Mouse (Mus musculus) olfactory bulb, adult 2 months (tissue): ENCODE results near the gene Ccdc88c. TPM values are rescaled to one million over a fixed set of nuclear protein-coding genes. Genes with fewer than 3 reads are reported as not detected.
A peak's percentile ranks its signal among the peaks of the same experiment; 100 is the strongest.

ENCODE experiments used
- H3K27ac ChIP-seq: fragments of 200-500 bp; 2 replicates; pipeline ENCODE4 v1.5.1; 2012; ENCODE audit warnings: low read depth, low read length; ENCODE audit not compliant: insufficient read depth
- H3K4me1 ChIP-seq: fragments of 200-500 bp; 2 replicates; pipeline ENCODE4 v1.6.1; 2012; ENCODE audit warnings: low read length; ENCODE audit not compliant: control insufficient read depth, insufficient read depth
- H3K4me3 ChIP-seq: fragments of 200-500 bp; 2 replicates; pipeline ENCODE4 v1.5.1; 2012; ENCODE audit warnings: mild to moderate bottlenecking, low read depth, low read length, moderate library complexity; ENCODE audit not compliant: insufficient read depth
- CTCF ChIP-seq: fragments of 200-500 bp; IDR thresholded peaks from 2 replicates; pipeline ENCODE4 v1.5.1; 2012; ENCODE audit warnings: low read depth, mild to moderate bottlenecking, low read length, moderate library complexity; ENCODE audit not compliant: insufficient read depth
- POLR2A ChIP-seq: fragments of 200-500 bp; IDR thresholded peaks from 2 replicates; pipeline ENCODE4 v1.6.1; 2012; ENCODE audit warnings: mild to moderate bottlenecking, low read depth, low read length, moderate library complexity; ENCODE audit not compliant: insufficient read depth
- WGBS: fragments of 180-500 bp; shearing (Covaris S2); methylation state at CpG from one replicate; pipeline ENCODE4 v1.1.7; 2018; 5-methylcytosine and 5-hydroxymethylcytosine counted together
- polyA plus RNA-seq: library from polyadenylated mRNA; stranded (reverse); fragments of >200 nt; gene quantifications from 2 replicates; pipeline ENCODE4 v1.2.4, GENCODE M21; 2012; ENCODE audit warnings: low replicate concordance; ENCODE audit not compliant: missing spikeins, insufficient read depth, insufficient read length

The Ccdc88c gene
- polyA plus RNA-seq, 1 experiment: 56.2 TPM

DNA sequence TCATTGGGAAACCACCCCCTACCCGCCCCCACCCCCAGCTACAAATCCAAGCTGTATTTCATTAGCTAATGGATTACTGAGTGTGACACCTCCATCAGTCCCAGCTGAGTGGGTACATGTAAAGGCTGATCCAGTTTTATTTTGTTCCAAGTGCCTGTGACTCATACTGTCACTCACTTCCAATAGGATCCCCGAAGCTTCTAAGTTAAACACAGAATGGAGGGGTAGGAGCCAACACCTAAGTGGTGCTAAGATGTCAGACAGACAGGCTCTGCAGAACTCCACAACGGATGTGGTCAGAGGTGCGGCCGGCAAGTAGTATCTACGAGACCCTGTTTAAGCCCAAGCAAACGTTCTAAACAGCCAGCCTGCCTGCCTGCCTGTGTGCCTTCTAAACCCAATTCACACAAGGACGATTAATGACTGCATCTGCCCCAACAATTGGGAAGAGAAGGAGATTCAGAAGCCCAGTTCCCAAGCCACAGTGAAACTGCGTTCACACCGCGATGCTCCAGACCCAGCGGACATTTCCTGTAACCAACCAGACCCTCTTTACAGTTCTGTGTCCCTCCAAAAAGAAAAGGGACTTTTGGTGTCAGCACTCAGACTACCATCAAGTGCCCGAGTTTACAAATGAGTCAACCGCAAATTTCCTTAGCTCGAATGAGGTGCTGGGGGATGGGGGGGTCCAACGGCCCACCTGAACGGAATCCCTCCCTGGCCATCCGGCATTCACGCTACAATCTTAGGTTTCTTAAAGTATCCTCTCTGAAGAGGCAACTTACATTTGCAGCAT lies 1.2 kb downstream of the Ccdc88c start:
- Histone ChIP-seq H3K4me1 (peaks cover 25% of the 10 kb centered on the region), H3K4me3 (peak overlapping the region; percentile 55), H3K27ac (no peak overlapping the region)
- WGBS: 7% methylated on average over 19 of the region's 19 CpGs
- TF ChIP-seq CTCF: no peak
- no peak for TF ChIP-seq POLR2A

DNA sequence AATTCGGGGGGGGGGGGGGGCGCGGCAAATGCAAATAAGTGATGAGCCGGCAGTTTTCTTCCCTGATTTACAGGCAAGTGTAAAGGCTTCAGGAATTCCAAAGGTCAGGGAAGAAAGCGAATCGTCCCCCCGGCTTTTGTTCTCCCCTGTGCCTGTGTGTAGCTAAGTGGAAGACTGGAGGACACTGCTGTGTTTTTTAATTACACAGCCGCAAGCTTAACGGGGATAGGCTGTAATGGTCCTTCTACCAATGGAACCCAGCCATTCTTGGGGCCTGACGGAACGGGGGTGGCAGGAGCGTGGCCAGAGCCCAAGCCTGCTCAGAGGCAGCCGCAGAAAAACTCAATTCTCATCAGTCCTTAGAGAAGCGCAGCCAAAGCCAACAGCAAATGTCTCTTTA lies 1.9 kb downstream of the Ccdc88c start:
- 10% methylated on average over 14 of the region's 14 CpGs for WGBS
- Histone ChIP-seq H3K4me3 (no peak overlapping the region), H3K27ac (no peak overlapping the region)

DNA sequence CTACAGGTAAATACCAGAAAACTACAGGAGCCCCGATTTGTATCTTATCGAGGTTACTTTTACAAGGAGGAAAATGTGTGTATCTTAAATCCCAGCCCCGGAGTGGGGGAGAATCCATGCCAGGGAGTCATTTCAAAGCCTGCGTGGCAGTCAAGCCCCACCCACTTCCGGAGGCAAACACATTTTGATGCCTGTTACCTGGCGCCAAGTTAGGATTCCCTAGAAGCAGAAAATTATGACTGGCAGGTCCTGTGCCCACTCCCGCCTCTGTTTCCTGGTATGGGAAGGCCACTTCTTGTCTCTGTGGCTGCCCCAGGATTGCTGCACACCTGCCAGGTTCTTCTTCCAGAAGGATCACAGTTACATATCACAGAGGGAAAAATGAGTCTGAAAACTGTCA lies 2.3 kb downstream of the Ccdc88c start:
- H3K27ac ChIP-seq: no peak overlapping the region
- WGBS: 53% methylated on average over 7 of the region's 7 CpGs
- TF ChIP-seq CTCF (no peak), POLR2A (no peak)
- peaks cover 25% of the 10 kb centered on the region for H3K4me1 ChIP-seq
- H3K4me3 ChIP-seq: no peak overlapping the region

More for the DNA sequence above, 1.9 kb downstream of the Ccdc88c start:
- peaks cover 25% of the 10 kb centered on the region for H3K4me1 ChIP-seq
- TF ChIP-seq CTCF (no peak), POLR2A (no peak)

DNA sequence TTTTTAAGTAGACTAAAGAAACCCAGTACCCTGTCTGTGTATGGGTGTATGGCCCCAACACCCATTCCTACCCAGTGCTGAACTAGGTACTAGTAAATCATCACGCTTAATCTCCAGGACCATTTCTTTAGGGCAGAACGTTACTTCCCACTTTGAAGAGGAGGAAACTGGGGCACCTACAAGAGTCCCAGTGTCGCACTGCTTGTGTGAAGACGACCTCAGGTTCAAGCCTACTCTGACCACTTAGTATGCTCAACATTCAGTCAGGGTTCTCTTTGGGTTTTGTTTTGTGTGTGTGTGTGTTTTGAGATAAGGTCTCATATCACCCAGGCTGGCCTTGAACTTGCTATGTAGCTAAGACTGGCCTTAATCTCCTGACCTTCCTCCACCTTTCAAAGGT lies 2.8 kb downstream of the Ccdc88c start:
- H3K4me1 ChIP-seq: peaks cover 25% of the 10 kb centered on the region
- TF ChIP-seq POLR2A (no peak), CTCF (no peak)
- WGBS: 94% methylated on average over 4 of the region's 4 CpGs
- H3K4me3 ChIP-seq: no peak overlapping the region
- no peak overlapping the region for H3K27ac ChIP-seq

DNA sequence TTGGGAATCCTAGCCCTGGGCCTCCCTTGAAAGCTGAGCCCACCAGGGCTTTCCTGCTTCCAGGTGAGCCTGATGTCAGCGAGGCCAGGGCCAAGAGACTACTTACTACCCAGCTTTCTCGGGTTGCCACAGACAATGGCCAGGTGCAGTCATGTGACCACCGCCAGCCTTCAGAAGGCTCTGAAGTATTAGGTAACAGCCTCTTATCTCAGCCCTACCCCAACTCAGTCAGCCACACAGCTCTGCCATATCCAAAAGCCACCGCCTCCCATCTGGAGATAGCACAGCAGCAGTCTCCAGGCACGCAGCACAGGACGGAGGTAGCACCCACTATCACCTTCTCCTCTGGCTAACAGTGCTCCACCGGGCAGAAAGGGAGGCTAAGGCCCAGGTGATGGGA lies 3.5 kb downstream of the Ccdc88c start:
- 84% methylated on average over 7 of the region's 7 CpGs for WGBS
- Histone ChIP-seq H3K4me1 (peaks cover 25% of the 10 kb centered on the region), H3K4me3 (no peak overlapping the region), H3K27ac (no peak overlapping the region)
- no peak for TF ChIP-seq POLR2A

DNA sequence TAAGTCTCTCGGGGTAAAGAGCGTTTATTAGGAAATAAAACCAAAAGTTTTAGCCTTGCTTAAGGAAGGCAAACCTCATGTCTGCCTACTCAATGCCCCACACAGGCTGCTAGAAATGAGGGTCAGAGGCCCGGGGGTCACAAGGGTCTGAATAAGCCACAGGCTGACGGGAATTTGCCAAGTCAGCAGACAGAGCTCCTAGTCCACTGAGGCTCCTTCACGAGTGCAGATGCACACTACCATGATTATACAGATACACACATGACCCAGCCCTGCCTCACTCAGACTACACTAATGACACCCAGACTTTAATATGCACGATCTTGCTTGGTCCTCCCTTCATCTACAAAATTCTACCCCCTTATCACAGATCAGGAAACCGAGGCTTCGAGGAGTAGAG lies 4.0 kb downstream of the Ccdc88c start:
- WGBS: 33% methylated on average over 8 of the region's 8 CpGs
- no peak overlapping the region for H3K27ac ChIP-seq
- no peak overlapping the region for H3K4me3 ChIP-seq
- TF ChIP-seq POLR2A (no peak), CTCF (no peak)
- H3K4me1 ChIP-seq: peaks cover 28% of the 10 kb centered on the region

DNA sequence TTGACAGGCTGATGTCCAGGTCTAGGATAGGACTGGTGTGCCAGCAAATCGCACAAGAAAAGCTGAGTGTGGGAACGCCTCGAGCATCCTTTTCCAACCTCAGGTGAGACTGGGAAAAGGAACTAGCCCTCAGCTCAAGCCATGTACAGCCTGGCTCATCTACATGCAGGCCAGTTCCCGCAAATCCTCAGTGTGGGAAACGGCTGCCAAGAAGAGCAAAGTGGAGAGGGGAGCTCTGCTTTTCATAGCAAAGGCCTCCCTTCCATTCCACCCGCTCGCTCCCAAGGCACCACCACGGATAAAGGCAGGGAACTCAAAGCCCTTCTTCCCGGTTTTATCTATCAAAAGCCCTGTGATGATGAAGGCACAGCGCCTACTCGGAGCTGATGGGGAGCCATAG lies 5.7 kb downstream of the Ccdc88c start:
- H3K27ac ChIP-seq: no peak overlapping the region
- WGBS: 84% methylated on average over 11 of the region's 11 CpGs
- TF ChIP-seq CTCF (no peak), POLR2A (no peak)
- no peak overlapping the region for H3K4me3 ChIP-seq
- H3K4me1 ChIP-seq: peaks cover 28% of the 10 kb centered on the region

DNA sequence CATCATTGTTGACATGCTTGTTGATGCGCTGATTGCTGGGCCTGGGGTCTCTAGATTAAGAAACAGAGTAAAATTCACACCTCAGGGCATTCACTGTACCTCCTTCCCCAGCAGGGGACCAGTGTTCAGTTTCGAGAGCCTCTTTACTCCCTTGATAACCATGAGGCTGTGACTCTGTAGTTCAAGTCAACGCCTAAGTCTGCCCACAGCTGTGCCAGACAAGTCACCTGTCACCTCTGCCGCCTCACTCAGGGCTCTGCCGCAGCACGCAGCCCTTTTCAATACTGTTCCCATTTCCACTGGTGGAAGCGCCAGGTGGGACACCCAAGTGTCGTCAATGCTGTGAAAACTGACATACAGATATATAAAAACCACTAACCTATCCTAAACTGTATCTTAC lies 6.5 kb downstream of the Ccdc88c start:
- TF ChIP-seq CTCF (no peak), POLR2A (no peak)
- WGBS: 95% methylated on average over 8 of the region's 8 CpGs
- H3K27ac ChIP-seq: no peak overlapping the region
- no peak overlapping the region for H3K4me3 ChIP-seq
- H3K4me1 ChIP-seq: peaks cover 28% of the 10 kb centered on the region

DNA sequence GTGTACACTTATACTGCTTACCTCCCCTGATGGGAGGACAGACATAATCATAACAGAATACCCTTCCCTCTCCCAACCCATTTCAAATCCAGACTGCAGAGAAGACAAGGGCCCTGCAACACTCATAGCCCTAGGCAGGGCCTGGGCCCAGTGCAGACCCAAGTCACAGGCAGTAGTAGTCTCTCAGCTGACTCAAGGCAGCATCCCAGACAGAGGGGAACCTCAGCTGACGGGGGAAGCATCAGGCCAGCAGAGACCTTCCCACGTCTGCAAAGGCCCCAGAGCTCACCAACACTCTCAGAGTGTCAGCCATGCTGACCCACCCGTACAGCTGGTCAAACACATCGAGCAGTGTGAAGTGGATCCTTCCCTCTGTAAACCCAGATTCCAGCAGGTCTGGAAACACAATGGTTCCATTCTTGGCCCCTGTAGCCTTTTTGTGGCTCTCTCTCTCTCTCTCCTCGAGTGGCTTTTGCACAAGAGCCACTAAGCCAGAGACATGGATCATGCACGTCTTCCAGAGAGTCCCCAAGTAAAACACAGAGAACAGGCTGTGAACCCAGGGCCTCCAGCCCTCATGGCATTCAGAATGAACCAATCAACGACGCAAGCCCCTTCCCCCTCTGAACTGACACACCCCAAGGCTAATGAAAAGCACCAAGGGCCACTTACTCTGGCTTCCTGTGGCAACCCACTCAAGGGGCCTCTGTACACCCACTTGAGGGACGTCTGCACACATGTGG lies 7.2 kb downstream of the Ccdc88c start:
- H3K27ac ChIP-seq: no peak overlapping the region
- H3K4me1 ChIP-seq: peaks cover 23% of the 10 kb centered on the region
- no peak overlapping the region for H3K4me3 ChIP-seq
- no peak for TF ChIP-seq CTCF
- 84% methylated on average over 9 of the region's 9 CpGs for WGBS
